Mouse (Mus musculus) embryonic fibroblast, embryonic 13.5 days (primary cell): ENCODE data around the gene Ube2l6.

Experiments used
- CTCF ChIP-seq: IDR thresholded peaks from 2 replicates; pipeline ENCODE4 v1.5.1; 2011; ENCODE audit warnings: mild to moderate bottlenecking, control low read depth, low read length, moderate library complexity, borderline replicate concordance; ENCODE audit not compliant: insufficient read depth
- POLR2A ChIP-seq: IDR thresholded peaks from 2 replicates; pipeline ENCODE4 v1.6.1; 2011; ENCODE audit warnings: low read depth, mild to moderate bottlenecking, control low read depth, low read length, moderate library complexity

DNA sequence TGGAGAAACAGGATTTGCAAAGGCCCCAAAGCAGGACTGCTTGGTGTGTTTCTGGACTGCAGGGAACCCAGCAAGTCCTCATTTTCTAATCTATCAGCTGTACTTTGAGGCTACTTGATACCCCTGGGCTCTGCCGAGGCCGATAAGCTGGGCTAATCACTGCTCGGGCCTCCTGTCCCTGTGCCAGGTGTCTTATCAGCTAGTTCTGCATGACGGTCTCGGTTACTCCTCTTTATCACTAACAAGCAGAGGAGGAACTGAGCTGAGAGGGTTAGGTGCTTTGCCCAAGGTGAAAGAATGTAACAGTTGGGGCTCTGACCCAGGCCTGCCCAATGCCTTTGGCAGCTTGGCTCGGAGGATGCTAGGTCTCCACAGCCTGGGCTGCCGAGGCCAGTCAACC is 13.3 kb downstream of the Ube2l6 start:
- TF ChIP-seq POLR2A, result no peak
- TF ChIP-seq CTCF, result no peak
